Mouse (Mus musculus) embryo, embryonic 9.5 days (tissue): ENCODE results near the gene Kirrel3.
A peak's percentile ranks its signal among the peaks of the same experiment; 100 is the strongest.

Source experiments
- DNase-seq: peaks from one replicate; pipeline ENCODE4 v3.0.0-alpha.2; 2017; ENCODE audit errors: extremely low spot score

The Kirrel3 gene

DNA sequence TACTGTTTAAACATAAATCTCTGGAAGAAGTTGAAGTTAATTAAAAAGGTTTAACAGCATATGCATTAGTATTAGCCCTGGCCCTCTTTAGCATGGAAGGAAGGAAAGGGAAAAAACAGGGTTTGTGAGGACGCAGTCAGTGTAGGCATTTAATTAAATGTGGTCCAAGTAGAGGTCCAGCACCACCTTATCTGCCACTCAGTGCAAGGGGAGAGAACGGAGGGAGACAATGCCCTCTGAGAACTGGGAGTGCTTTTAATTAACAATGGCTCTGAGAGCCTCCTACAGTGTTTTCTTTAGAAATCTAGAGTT is 339.4 kb downstream of the Kirrel3 start:
- no peak for DNase-seq

GRCm38 (mm10) chr9:34825402-34826008 is 339.8 kb downstream of the Kirrel3 start:
- no peak for DNase-seq

DNA sequence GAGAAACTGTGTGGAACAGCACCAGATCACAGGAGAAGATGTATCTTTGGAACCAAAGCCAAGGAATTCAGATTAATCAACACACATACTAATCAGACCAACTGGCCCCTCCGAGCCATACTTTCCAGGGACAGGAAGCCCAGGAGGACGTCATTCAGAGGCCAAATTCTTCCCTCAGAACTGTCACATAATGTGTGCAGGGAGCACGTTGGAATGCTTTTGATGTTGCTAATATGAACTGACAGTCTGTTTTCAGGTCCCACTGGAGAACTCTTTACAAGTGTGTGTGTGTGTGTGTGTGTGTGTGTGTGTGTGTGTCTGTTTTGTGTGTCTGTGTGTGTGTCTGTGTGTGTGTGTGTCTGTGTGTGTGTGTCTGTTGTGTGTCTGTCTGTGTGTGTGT is 345.0 kb downstream of the Kirrel3 start:
- no peak for DNase-seq

- DNase-seq, result no peak
Observed at GRCm38 (mm10) chr9:34836801-34837200, 351.1 kb downstream of the Kirrel3 start.

- DNase-seq, result peak; percentile 73
Observed at GRCm38 (mm10) chr9:34837700-34838462, 352.2 kb downstream of the Kirrel3 start.

DNA sequence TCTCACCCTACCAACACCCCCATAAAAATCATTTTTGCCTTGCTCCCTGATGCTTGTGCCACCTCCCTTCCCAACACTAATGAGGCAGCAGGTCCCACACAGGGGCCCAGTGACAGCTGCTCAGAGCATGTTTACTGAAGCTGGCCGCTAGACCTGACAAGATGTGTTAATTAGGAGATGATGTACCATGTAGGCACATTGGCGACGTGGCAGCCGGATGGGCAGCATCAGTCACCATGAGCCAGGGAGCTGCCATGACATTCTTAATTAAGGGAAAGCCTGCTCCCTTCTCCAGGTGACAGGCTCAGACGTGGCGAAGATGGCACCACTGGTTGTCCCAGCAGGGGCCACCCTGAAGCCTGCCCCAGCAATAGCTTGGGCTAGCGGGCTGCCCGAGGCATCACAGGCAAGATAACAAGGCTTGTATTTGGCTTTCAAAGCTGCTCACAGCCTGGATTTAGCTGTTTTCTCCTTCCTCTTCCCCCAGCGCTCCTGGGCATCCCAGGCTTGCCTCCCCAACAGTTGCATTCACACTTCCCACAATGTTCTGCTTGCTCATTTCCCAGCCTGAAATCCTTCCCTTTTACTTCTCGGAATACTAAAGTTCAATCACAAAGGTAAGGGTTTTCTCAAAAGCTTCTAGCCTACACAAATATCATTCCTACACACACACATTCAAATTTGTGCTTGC is 357.7 kb downstream of the Kirrel3 start:
- DNase-seq, result no peak

DNA sequence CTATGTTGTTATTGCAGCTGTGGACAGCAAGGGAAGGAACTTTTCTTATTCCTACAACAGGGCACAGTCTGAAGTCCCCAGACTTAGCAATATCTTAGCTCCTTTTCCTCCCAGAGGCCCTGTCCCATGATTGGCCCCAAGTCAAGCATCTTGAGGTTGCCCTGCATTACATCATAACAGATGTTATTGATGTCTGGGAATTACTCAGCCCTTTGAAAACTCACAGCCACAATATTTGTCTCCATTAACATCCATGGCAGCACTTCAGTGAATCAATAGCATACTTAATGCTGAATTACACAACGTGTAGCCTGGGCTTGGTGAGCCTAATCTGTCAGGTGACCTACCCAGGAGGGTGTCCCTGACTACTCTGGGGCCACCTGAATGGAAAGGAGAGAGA is 360.7 kb downstream of the Kirrel3 start:
- no peak for DNase-seq

- DNase-seq, result peak; percentile 42
Observed at GRCm38 (mm10) chr9:34847664-34848063, 362.0 kb downstream of the Kirrel3 start.

DNA sequence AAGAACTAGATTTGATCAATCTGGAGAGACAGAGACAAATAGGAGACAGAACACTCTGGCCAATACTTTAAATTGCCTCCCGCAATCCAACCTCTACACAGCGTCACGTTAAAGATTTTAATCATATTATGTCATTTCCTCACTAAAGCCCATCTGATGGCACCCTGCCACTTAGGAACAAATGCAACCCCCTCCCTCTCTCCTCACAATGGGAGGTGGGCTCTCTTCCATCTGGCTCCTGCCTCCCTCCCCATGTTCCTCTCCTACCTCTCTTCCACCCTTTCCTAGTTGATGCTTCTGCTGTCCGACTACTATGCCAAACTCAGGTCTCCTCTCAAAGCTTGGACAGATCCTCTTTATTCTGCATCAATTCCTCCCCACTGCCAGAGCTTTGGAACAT is 365.4 kb downstream of the Kirrel3 start:
- DNase-seq, result no peak

DNA sequence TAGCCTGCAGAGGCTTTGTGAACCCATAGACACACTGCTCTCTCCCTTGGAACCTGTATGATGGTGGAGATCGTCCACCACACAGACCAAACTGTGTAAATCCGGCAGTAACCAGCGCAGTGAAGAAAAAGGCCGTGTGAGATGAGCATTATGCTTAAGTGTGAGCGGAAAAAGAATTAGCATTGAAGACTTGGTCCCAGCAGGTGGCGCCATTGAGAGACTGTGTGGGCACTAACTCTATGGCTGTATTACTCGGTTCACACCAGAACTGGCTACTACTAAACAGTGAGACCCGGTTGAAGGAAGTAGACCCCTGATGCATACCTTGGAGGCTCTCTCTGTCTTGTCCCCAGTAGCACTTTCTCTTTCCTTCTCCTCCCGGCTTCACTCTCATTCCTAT is 371.9 kb downstream of the Kirrel3 start:
- peak; percentile 17 for DNase-seq

DNA sequence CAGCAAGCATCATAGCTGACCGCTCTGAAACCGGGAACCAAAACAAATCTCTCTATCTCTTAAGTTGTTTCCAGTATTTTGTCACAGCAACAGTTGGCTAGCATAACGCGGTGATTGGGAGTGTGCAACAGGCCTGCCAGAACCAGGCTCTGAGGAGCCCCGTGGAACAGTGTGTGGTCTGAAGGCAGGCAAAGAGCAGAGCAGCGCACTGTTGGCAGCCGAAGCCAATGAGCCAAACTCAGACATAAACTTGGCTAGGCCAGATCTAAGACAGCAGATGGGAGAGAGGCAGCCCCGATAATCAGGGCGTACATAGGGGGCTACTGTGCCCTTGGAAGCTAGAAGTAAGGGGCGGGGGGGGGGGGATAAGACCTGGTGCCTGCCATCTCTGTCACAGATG is 372.4 kb downstream of the Kirrel3 start:
- no peak for DNase-seq

DNA sequence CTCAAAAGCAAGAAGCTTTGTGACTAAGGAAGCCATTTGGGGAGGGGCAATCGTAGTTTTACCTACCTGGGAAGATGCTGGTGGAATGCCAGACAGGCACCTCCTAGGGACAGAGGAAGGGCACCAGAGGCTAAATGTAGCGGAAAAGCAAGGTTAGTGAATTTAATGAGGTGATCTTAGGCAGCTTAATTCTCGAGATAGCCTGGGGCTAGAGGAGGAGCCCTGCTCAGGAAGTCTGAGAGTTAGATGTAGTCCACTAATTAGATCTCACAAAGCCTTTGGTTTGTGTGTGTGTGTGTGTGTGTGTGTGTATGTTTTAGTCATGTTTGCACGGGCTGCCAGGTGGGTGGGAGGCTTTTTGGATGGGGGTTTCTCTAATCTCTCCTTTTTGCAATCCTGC is 375.2 kb downstream of the Kirrel3 start:
- DNase-seq, result no peak

DNA sequence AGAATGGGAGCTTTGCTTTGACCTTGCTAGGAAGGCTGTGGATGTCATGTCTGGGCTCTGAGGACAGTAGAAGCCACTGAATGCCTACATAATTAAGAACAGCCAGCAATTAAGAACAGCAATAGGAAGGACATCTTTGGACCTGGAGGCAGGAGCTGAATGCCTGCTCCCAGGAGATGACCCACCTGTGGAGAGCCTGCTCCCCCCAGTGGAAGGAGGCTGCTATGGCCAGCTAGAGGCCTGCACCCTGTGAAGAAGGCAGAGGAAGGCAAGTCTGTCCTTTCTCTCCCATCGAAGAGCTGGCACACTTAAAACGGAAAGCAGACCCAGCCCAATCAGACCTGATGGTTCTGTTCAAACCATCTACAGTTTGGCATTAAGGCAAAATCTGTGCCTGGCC is 376.1 kb downstream of the Kirrel3 start:
- peak; percentile 45 for DNase-seq

GRCm38 (mm10) chr9:34865606-34866005 is 379.9 kb downstream of the Kirrel3 start:
- DNase-seq, result no peak

- peak; percentile 18 for DNase-seq
Observed at GRCm38 (mm10) chr9:34871316-34871966, 385.7 kb downstream of the Kirrel3 start.

DNA sequence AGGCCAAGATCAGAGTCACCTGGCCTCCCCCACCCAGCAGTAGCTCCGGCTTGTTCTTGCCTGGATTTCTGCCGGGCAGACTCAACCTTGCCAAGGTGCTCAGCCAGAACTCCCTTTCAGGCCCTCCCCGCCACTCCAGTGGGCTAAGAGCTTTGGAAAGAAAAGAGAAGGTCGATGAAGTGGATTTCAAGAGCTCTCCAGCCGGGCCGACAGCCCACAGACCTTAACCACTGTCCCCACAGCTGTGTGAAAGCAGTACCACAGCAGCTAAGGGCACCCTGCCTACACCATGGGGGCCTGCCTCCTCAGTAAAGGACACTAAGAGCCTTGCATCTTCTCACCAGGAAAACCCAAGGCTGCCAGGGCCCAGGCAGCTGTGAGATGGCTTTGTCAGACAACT is 389.5 kb downstream of the Kirrel3 start:
- no peak for DNase-seq

GRCm38 (mm10) chr9:34877186-34877585 is 391.5 kb downstream of the Kirrel3 start:
- no peak for DNase-seq

GRCm38 (mm10) chr9:34877799-34878198 is 392.1 kb downstream of the Kirrel3 start:
- no peak for DNase-seq

DNA sequence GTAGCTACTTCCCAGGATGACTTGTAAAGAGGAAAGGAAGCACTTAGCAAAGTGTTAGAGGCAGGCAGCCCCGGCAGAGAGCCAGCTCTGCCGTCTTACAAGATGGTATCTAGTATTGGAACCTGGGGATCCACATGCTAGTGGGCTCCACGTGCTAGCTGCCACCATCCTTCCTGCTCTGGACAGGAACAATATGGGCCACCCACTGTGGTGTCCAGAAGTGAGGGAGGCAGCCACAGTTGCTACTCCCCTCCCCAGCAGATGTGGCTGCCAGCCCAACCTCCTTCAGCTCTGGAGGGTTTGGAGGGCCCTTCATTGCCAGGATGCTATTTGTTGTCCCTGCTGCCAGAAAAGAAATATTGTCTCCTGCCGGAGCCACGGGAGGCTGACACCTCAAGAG is 396.1 kb downstream of the Kirrel3 start:
- peak; percentile 32 for DNase-seq

- no peak for DNase-seq
Observed at GRCm38 (mm10) chr9:34882211-34882610, 396.5 kb downstream of the Kirrel3 start.

DNA sequence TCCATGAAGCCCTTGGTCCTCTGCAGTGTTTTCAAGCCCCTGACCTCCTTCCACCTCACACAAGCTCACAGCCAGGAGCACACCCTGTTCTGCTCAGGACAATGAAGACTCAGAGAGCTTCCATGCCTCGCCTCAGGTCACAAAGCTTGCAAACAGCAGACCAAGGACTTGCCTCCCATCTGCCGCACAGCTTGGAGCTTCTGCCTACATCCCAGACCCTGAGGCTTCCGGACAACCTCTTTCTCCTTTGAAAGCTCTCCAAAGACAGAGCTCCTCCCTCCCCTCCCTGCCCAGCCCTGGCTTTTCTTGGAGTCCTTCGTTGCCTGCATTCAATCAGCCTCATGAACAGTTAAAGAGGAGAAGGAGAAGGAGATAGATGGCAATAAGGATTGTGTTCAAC is 397.4 kb downstream of the Kirrel3 start:
- DNase-seq, result no peak

GRCm38 (mm10) chr9:34884325-34884724 is 398.6 kb downstream of the Kirrel3 start:
- DNase-seq, result no peak

- no peak for DNase-seq
Observed at GRCm38 (mm10) chr9:34884942-34885341, 399.2 kb downstream of the Kirrel3 start.
